21 mouse cellular contexts compared by ENCODE assay signal in genomic region chr3:86756548-86756947, GRCm38 (mm10).
A peak's percentile ranks its signal among the peaks of the same experiment; 100 is the strongest.
DNase-seq lines count a peak whose midpoint lies in the region; ATAC-seq lines count a peak whose summit lies in the region.
"Had no signal": no experiment of that assay in that cellular context is flagged by ENCODE, and none has a peak within 500 bp of the region (broad histone marks: within the 10 kb centered on the region; RNA-seq: fewer than 3 reads in every experiment).

No protein-coding gene starts in this region.

- no peaks in the 10 kb centered on the region for H3K79me2 ChIP-seq in macrophage (ENCODE audit: inconsistent target)

- H3K27ac ChIP-seq in embryonic facial prominence, embryonic 13.5 days = peak overlapping the region; percentile 73
- no peak overlapping the region for H3K27ac ChIP-seq in embryonic facial prominence, embryonic 10.5 days (replicated peaks)
- peak overlapping the region; percentile 40; the same call in 1 of the 2 replicates for H3K27ac ChIP-seq in intestine, embryonic 16.5 days (ENCODE audit: low read length)
- H3K27ac ChIP-seq in macrophage = 0 out of 2 replicates have a peak overlapping the region, but pooled peaks have one; percentile 1
- H3K27ac ChIP-seq: heart, adult 2 months; kidney, embryonic 15.5 days; midbrain, embryonic 13.5 days; neural tube, embryonic 13.5 days had no signal

- 80% methylated on average over 1 of the region's 1 CpGs for WGBS in embryonic facial prominence, embryonic 13.5 days
- WGBS in embryonic facial prominence, embryonic 10.5 days = 95% methylated on average over 1 of the region's 1 CpGs
- 50% methylated on average over 1 of the region's 1 CpGs for WGBS in intestine, embryonic 16.5 days
- 17% methylated on average over 1 of the region's 1 CpGs for WGBS in macrophage (ENCODE audit: missing documents)

- no peak for ATAC-seq in embryonic facial prominence, embryonic 13.5 days (ENCODE audit: insufficient number of reproducible peaks, insufficient read depth, low FRiP score, low TSS enrichment, low read depth)
- peak; percentile 43 for ATAC-seq in common myeloid progenitor, adult 5-6 weeks (replicated peaks; ENCODE audit: low read depth, poor library complexity, severe bottlenecking)
- ATAC-seq in intestine, embryonic 16.5 days = no peak
- no peak for ATAC-seq in erythroid progenitor cell, adult 5-6 weeks (replicated peaks; ENCODE audit: low FRiP score, poor library complexity, severe bottlenecking)
- ATAC-seq in activated CD4-positive, CD25-positive, alpha-beta regulatory T cell, adult 4 months = no peak
- ATAC-seq: CD4-positive, CD25-positive, alpha-beta regulatory T cell, adult 4 months; midbrain, embryonic 13.5 days had no signal

- peaks cover 23% of the 10 kb centered on the region for H3K4me1 ChIP-seq in embryonic facial prominence, embryonic 13.5 days
- H3K4me1 ChIP-seq in embryonic facial prominence, embryonic 10.5 days = peaks cover 28% of the 10 kb centered on the region
- H3K4me1 ChIP-seq in intestine, embryonic 16.5 days (ENCODE audit: control insufficient read depth, insufficient read depth, low read length) = no peaks in the 10 kb centered on the region

- no peaks in the 10 kb centered on the region for H3K36me3 ChIP-seq in embryonic facial prominence, embryonic 13.5 days
- H3K36me3 ChIP-seq in embryonic facial prominence, embryonic 10.5 days (replicated peaks) = 0 out of 2 replicates have a peak, but pooled peaks cover 2% of the 10 kb centered on the region
- H3K36me3 ChIP-seq in intestine, embryonic 16.5 days (ENCODE audit: control insufficient read depth, insufficient read depth, low read length) = no peaks in the 10 kb centered on the region
- no peaks in the 10 kb centered on the region for H3K36me3 ChIP-seq in macrophage (ENCODE audit: inconsistent target)
- H3K36me3 ChIP-seq: kidney, embryonic 15.5 days; midbrain, embryonic 13.5 days; neural tube, embryonic 13.5 days had no signal

- H3K9ac ChIP-seq in embryonic facial prominence, embryonic 13.5 days = no peak overlapping the region
- H3K9ac ChIP-seq in intestine, embryonic 16.5 days (ENCODE audit: low read depth, low read length) = no peak overlapping the region
- H3K9ac ChIP-seq: hindbrain, embryonic 14.5 days; kidney, embryonic 15.5 days; midbrain, embryonic 13.5 days; neural tube, embryonic 13.5 days had no signal

- no peak overlapping the region for H3K4me2 ChIP-seq in embryonic facial prominence, embryonic 13.5 days
- H3K4me2 ChIP-seq in intestine, embryonic 16.5 days (ENCODE audit: low read depth, low read length) = no peak overlapping the region
- H3K4me2 ChIP-seq: hindbrain, embryonic 14.5 days; kidney, embryonic 15.5 days; midbrain, embryonic 13.5 days; neural tube, embryonic 13.5 days had no signal

- H3K27me3 ChIP-seq in embryonic facial prominence, embryonic 13.5 days = no peaks in the 10 kb centered on the region
- no peaks in the 10 kb centered on the region for H3K27me3 ChIP-seq in embryonic facial prominence, embryonic 10.5 days (replicated peaks; ENCODE audit: low read depth, poor library complexity, severe bottlenecking)
- no peaks in the 10 kb centered on the region for H3K27me3 ChIP-seq in intestine, embryonic 16.5 days (replicated peaks; ENCODE audit: control insufficient read depth, insufficient read depth, low read length)
- H3K27me3 ChIP-seq: kidney, embryonic 15.5 days; midbrain, embryonic 13.5 days; neural tube, embryonic 13.5 days had no signal

- H3K4me3 ChIP-seq in embryonic facial prominence, embryonic 13.5 days = no peak overlapping the region
- H3K4me3 ChIP-seq in embryonic facial prominence, embryonic 10.5 days = no peak overlapping the region
- H3K4me3 ChIP-seq in intestine, embryonic 16.5 days (ENCODE audit: low read length) = no peak overlapping the region
- no peak overlapping the region for H3K4me3 ChIP-seq in macrophage (ENCODE audit: inconsistent target)
- H3K4me3 ChIP-seq: heart, adult 2 months; kidney, embryonic 15.5 days; midbrain, embryonic 13.5 days; neural tube, embryonic 13.5 days had no signal

- H3K9me3 ChIP-seq in embryonic facial prominence, embryonic 13.5 days = no peaks in the 10 kb centered on the region
- no peaks in the 10 kb centered on the region for H3K9me3 ChIP-seq in embryonic facial prominence, embryonic 10.5 days
- no peaks in the 10 kb centered on the region for H3K9me3 ChIP-seq in intestine, embryonic 16.5 days (ENCODE audit: control insufficient read depth, low read length)
- H3K9me3 ChIP-seq: kidney, embryonic 15.5 days; midbrain, embryonic 13.5 days; neural tube, embryonic 13.5 days had no signal

- no peak for DNase-seq in embryonic facial prominence, embryonic 10.5 days (ENCODE audit: low spot score)
- no peak for DNase-seq in B cell, adult 2 months
- DNase-seq: cerebellum, adult 11 months; cerebellum, adult 9-11 months; gastrocnemius, postnatal 25 days; heart, adult 2 months; kidney, adult 11 months; kidney, postnatal 36 days; liver; lung, postnatal 4 days had no signal
